Mouse (Mus musculus): ENCODE results near the gene Med18. TPM values are rescaled to one million over a fixed set of nuclear protein-coding genes. Genes with fewer than 3 reads are reported as not detected.

The Med18 gene
- total and polyA plus RNA-seq, 3 experiments, result 13.4 to 32.9 TPM; not detected in 1

DNA sequence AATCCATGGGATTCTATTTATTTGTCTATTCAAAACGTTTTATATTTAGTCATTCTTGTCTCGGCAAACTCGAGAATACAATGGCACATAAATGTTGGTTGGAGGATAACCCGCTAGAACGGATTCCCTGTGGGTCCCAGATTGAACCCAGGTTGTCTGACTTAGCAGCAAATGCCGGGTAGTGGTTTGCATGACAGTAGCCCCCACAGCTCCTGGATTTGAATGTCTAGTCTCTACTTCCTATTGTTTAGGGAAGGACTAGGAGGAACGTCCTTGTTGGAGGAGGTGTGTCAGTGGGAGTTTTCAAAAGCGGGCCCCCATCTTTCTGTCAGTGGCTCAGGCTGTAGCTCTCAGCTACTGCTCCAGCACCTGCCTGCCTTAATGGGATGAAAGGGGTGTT lies 3.5 kb downstream of the Med18 start:
- Histone ChIP-seq H3K4me3 (ENCODE audit: control insufficient read depth in 1 of 2, insufficient read depth in 1 of 2, low read depth in 2 of 2, low read length in 2 of 2) (no peak overlapping the region), H3K4me1 (ENCODE audit: control insufficient read depth in 1 of 2, insufficient read depth in 2 of 2, low read length in 2 of 2) (peaks cover 0 to 9% of the 10 kb centered on the region in 2 experiments; a peak in 3 of 4 replicates), H3K9me3 (replicated peaks; ENCODE audit: insufficient read depth, low read length) (no peaks in the 10 kb centered on the region), H3K9ac (ENCODE audit: control insufficient read depth, low read depth, low read length, poor library complexity, severe bottlenecking) (no peak overlapping the region), H3K27me3 (ENCODE audit: control insufficient read depth in 1 of 2, insufficient read depth in 2 of 2, low read length in 2 of 2) (no peaks in the 10 kb centered on the region), H3K27ac (ENCODE audit: control insufficient read depth, low read depth, low read length) (no peak overlapping the region), H3K79me2 (ENCODE audit: control insufficient read depth, insufficient read depth, low read length, poor library complexity) (peaks cover 39% of the 10 kb centered on the region), H3K36me3 (ENCODE audit: control insufficient read depth in 1 of 2, insufficient read depth in 2 of 2, low read length in 2 of 2) (peaks cover 2 to 20% of the 10 kb centered on the region in 2 experiments; a peak in 3 of 4 replicates)
- DNase-seq (ENCODE audit: low read depth, low spot score), result no peak
- no peak for TF ChIP-seq RCOR1 (IDR thresholded peaks at IDR 0.05; ENCODE audit: low read depth, low read length)
- TF ChIP-seq GATA1 (IDR thresholded peaks at IDR 0.05; ENCODE audit: low read depth, low read length), result no peak
- TF ChIP-seq USF1 (IDR thresholded peaks at IDR 0.05; ENCODE audit: low read depth, low read length), result no peak
- no peak for TF ChIP-seq MYB (IDR thresholded peaks at IDR 0.05; ENCODE audit: low read depth, low read length)
- no peak for TF ChIP-seq MYC (IDR thresholded peaks at IDR 0.05; ENCODE audit: low read depth, low read length)
- no peak for TF ChIP-seq EP300 (IDR thresholded peaks at IDR 0.05; ENCODE audit: low read depth in 1 of 2, low read length in 2 of 2)
- no peak for TF ChIP-seq ZC3H11A (IDR thresholded peaks at IDR 0.05; ENCODE audit: low read depth, low read length)
- no peak for TF ChIP-seq MXI1 (IDR thresholded peaks at IDR 0.05; ENCODE audit: low read depth, low read length)
- TF ChIP-seq BHLHE40 (IDR thresholded peaks at IDR 0.05; ENCODE audit: borderline replicate concordance, low read depth, low read length), result no peak
- TF ChIP-seq CHD1 (IDR thresholded peaks at IDR 0.05; ENCODE audit: low read depth, low read length), result no peak
- TF ChIP-seq MAX (IDR thresholded peaks at IDR 0.05; ENCODE audit: low read length), result no peak
- no peak for TF ChIP-seq KAT2A (conservative IDR thresholded peaks at IDR 0.05; ENCODE audit: low read depth, low read length)
- no peak for TF ChIP-seq CHD2 (IDR thresholded peaks at IDR 0.05; ENCODE audit: low read length)
- no peak for TF ChIP-seq ZNF384 (IDR thresholded peaks at IDR 0.05; ENCODE audit: low read depth, low read length)
- TF ChIP-seq ZMIZ1 (IDR thresholded peaks at IDR 0.05; ENCODE audit: low read depth, low read length), result no peak
- no peak for TF ChIP-seq POLR2AphosphoS5 (IDR thresholded peaks at IDR 0.05; ENCODE audit: borderline replicate concordance, low read depth, low read length)
- no peak for TF ChIP-seq E2F4 (IDR thresholded peaks at IDR 0.05; ENCODE audit: borderline replicate concordance, low read depth, low read length)
- TF ChIP-seq MEF2A (IDR thresholded peaks at IDR 0.05; ENCODE audit: extremely low read depth, insufficient replicate concordance, low read depth, low read length, poor library complexity, severe bottlenecking), result no peak
- TF ChIP-seq UBTF (IDR thresholded peaks at IDR 0.05; ENCODE audit: borderline replicate concordance, insufficient read depth, low read depth, low read length), result no peak
- no peak for TF ChIP-seq CTCF (IDR thresholded peaks at IDR 0.05 in 2 of 3, conservative IDR thresholded peaks at IDR 0.05 in 1 of 3; ENCODE audit: control insufficient read depth in 1 of 3, insufficient read depth in 1 of 3, low read depth in 2 of 3, low read length in 3 of 3, poor library complexity in 1 of 3, severe bottlenecking in 1 of 3)

- Histone ChIP-seq H3K27ac (ENCODE audit: control insufficient read depth, low read depth, low read length) (no peak overlapping the region), H3K4me1 (ENCODE audit: control insufficient read depth in 1 of 2, insufficient read depth in 2 of 2, low read length in 2 of 2) (no peaks in the 10 kb centered on the region), H3K4me3 (ENCODE audit: control insufficient read depth in 1 of 2, insufficient read depth in 1 of 2, low read depth in 2 of 2, low read length in 2 of 2) (no peak overlapping the region), H3K79me2 (ENCODE audit: control insufficient read depth, insufficient read depth, low read length, poor library complexity) (peaks cover 10% of the 10 kb centered on the region), H3K9me3 (replicated peaks; ENCODE audit: insufficient read depth, low read length) (no peaks in the 10 kb centered on the region), H3K36me3 (ENCODE audit: control insufficient read depth in 1 of 2, insufficient read depth in 2 of 2, low read length in 2 of 2) (peaks cover 2 to 3% of the 10 kb centered on the region in 2 experiments; a peak in 2 of 4 replicates), H3K9ac (ENCODE audit: control insufficient read depth, low read depth, low read length, poor library complexity, severe bottlenecking) (no peak overlapping the region), H3K27me3 (ENCODE audit: control insufficient read depth in 1 of 2, insufficient read depth in 2 of 2, low read length in 2 of 2) (no peaks in the 10 kb centered on the region)
- no peak for DNase-seq (ENCODE audit: low read depth, low spot score)
- TF ChIP-seq HCFC1 (IDR thresholded peaks at IDR 0.05; ENCODE audit: low read depth, low read length), result no peak
- TF ChIP-seq ZNF384 (IDR thresholded peaks at IDR 0.05; ENCODE audit: low read depth, low read length), result no peak
- no peak for TF ChIP-seq RAD21 (IDR thresholded peaks at IDR 0.05; ENCODE audit: low read depth, low read length)
These were observed 8.2 kb downstream of the Med18 start for GRCm38 (mm10) chr4:132455561-132455960.
